Mouse (Mus musculus): Measurements from ENCODE around the gene Spice1. TPM values are rescaled to one million over a fixed set of nuclear protein-coding genes. Genes with fewer than 3 reads are reported as not detected.

Gene Spice1
- polyA plus RNA-seq, 1 experiment = 8.9 TPM

DNA sequence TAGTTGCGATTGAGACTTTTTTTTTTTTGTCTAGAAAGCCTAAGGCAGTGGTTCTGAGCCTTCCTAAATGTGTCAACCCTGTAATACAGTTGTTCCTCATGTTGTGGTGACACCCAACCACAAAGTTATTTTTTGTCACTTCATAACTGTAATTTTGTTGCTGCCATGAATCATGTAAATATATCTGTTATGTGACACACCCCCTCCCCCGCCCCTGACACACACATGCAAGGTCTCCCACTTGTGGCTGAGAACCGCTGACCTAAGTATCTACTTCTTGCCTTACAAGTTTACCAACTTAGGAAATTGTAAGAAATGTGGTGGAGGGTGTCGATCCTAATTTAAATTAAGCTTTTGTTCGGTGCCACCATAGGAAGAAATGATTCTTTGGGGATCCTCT lies 58.0 kb downstream of the Spice1 start:
- no peak for DNase-seq
- Histone ChIP-seq H3K4me1 (ENCODE audit: control insufficient read depth, insufficient read depth, low read length) (no peaks in the 10 kb centered on the region), H3K4me3 (replicated peaks; ENCODE audit: extremely low read depth, low read depth, low read length) (no peak overlapping the region)
- 85% methylated on average over 5 of the region's 5 CpGs for WGBS
- TF ChIP-seq POLR2A (IDR thresholded peaks at IDR 0.05; ENCODE audit: borderline replicate concordance, extremely low read depth, low read depth, low read length) (no peak), CTCF (IDR thresholded peaks at IDR 0.05; ENCODE audit: insufficient read depth, low read length) (no peak)

- no peak for DNase-seq
- TF ChIP-seq POLR2A (IDR thresholded peaks at IDR 0.05; ENCODE audit: borderline replicate concordance, extremely low read depth, low read depth, low read length) (no peak), CTCF (IDR thresholded peaks at IDR 0.05; ENCODE audit: insufficient read depth, low read length) (no peak)
- WGBS = 84% methylated on average over 5 of the region's 5 CpGs
These were observed 60.3 kb downstream of the Spice1 start for GRCm38 (mm10) chr16:44407211-44407610.

GRCm38 (mm10) chr16:44408290-44408689 lies 61.4 kb downstream of the Spice1 start:
- DNase-seq = no peak
- no peaks in the 10 kb centered on the region for H3K4me1 ChIP-seq (ENCODE audit: control insufficient read depth, insufficient read depth, low read length)
- no peak for TF ChIP-seq CTCF (IDR thresholded peaks at IDR 0.05; ENCODE audit: insufficient read depth, low read length)
- TF ChIP-seq POLR2A (IDR thresholded peaks at IDR 0.05; ENCODE audit: borderline replicate concordance, extremely low read depth, low read depth, low read length) = no peak
- no peak overlapping the region for H3K4me3 ChIP-seq (replicated peaks; ENCODE audit: extremely low read depth, low read depth, low read length)
- 93% methylated on average over 2 of the region's 2 CpGs for WGBS

More at GRCm38 (mm10) chr16:44407211-44407610, 60.3 kb downstream of the Spice1 start:
- no peaks in the 10 kb centered on the region for H3K4me1 ChIP-seq (ENCODE audit: control insufficient read depth, insufficient read depth, low read length)
- no peak overlapping the region for H3K4me3 ChIP-seq (replicated peaks; ENCODE audit: extremely low read depth, low read depth, low read length)

DNA sequence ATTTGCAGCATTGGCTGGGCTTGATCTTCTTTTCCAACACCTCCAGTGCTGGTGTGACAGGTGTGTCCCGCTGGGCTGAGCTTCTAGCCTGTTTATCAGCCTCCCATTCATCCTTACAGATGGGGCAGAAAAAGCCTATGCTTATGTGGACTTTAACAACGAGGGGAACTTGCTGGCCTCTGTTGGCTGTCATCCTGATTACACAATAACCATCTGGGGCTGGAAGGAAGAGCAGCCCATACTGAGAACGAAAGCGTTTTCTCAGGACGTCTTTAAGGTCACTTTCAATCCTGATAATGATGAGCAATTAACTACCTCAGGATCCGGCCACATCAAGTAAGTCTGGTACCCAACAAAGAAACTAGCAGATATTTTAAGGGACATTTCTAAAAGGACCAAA lies 63.3 kb downstream of the Spice1 start:
- no peak overlapping the region for H3K4me3 ChIP-seq (replicated peaks; ENCODE audit: extremely low read depth, low read depth, low read length)
- whole genome bisulfite sequencing = 48% methylated on average over 6 of the region's 6 CpGs
- TF ChIP-seq CTCF (IDR thresholded peaks at IDR 0.05; ENCODE audit: insufficient read depth, low read length) = no peak
- TF ChIP-seq POLR2A (IDR thresholded peaks at IDR 0.05; ENCODE audit: borderline replicate concordance, extremely low read depth, low read depth, low read length) = no peak
- no peak for DNase-seq
- H3K4me1 ChIP-seq (ENCODE audit: control insufficient read depth, insufficient read depth, low read length) = no peaks in the 10 kb centered on the region

DNA sequence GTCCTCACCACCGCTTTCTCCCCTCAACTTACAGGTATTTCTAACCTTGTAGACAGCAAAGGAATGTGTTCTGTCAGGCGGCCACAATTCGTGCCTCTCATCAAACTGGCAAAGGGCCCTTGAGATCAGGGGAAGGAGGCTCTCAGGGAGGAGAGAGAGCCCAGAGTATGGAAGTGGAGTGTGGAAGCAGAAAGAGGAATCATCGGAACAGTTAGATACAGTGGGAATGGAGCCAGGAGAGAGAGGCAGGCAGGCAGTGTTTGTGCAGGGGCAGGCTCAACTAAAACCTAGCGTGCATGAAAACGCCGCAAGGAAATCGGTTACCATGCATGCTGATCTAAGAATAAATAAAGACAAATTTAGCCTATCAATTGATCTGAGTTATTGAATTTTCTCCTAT lies 70.7 kb downstream of the Spice1 start:
- WGBS = 46% methylated on average over 8 of the region's 8 CpGs

GRCm38 (mm10) chr16:44421735-44422134 lies 74.8 kb downstream of the Spice1 start:
- no peak overlapping the region for H3K4me3 ChIP-seq (replicated peaks; ENCODE audit: extremely low read depth, low read depth, low read length)
- WGBS = 81% methylated on average over 8 of the region's 8 CpGs
- H3K4me1 ChIP-seq (ENCODE audit: control insufficient read depth, insufficient read depth, low read length) = no peaks in the 10 kb centered on the region
- no peak for TF ChIP-seq CTCF (IDR thresholded peaks at IDR 0.05; ENCODE audit: insufficient read depth, low read length)
- TF ChIP-seq POLR2A (IDR thresholded peaks at IDR 0.05; ENCODE audit: borderline replicate concordance, extremely low read depth, low read depth, low read length) = no peak
- no peak for DNase-seq

More for the DNA sequence above, 70.7 kb downstream of the Spice1 start:
- H3K4me1 ChIP-seq (ENCODE audit: control insufficient read depth, insufficient read depth, low read length) = no peaks in the 10 kb centered on the region
- TF ChIP-seq POLR2A (IDR thresholded peaks at IDR 0.05; ENCODE audit: borderline replicate concordance, extremely low read depth, low read depth, low read length) (no peak), CTCF (IDR thresholded peaks at IDR 0.05; ENCODE audit: insufficient read depth, low read length) (no peak)
- DNase-seq = no peak
- no peak overlapping the region for H3K4me3 ChIP-seq (replicated peaks; ENCODE audit: extremely low read depth, low read depth, low read length)

- Histone ChIP-seq H3K4me3 (replicated peaks; ENCODE audit: extremely low read depth, low read depth, low read length) (no peak overlapping the region), H3K4me1 (ENCODE audit: control insufficient read depth, insufficient read depth, low read length) (no peaks in the 10 kb centered on the region)
- TF ChIP-seq CTCF (IDR thresholded peaks at IDR 0.05; ENCODE audit: insufficient read depth, low read length) (no peak), POLR2A (IDR thresholded peaks at IDR 0.05; ENCODE audit: borderline replicate concordance, extremely low read depth, low read depth, low read length) (no peak)
- no peak for DNase-seq
- WGBS = 36% methylated on average over 3 of the region's 3 CpGs
These were observed 76.6 kb downstream of the Spice1 start for GRCm38 (mm10) chr16:44423499-44423898.

DNA sequence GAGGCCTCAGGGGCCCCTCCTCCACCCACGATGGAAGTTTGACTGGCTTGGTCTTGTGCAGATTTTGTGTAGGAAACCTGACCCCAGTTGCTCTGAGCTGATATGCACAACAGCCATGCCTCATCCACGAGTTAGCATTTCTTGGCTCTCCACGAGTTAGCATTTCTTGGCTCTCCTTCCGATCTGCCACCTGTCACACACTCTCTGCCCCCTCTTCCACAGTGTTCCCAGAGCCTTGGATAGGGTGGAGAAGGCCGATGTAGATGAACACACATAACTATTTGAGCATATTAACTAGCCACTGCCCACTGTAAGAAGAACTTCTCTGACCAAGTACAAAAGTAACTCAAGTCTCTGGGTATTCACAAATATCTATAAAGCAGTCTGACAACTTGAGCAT lies 81.5 kb downstream of the Spice1 start:
- 64% methylated on average over 5 of the region's 5 CpGs for WGBS
- no peaks in the 10 kb centered on the region for H3K4me1 ChIP-seq (ENCODE audit: control insufficient read depth, insufficient read depth, low read length)
- no peak for DNase-seq
- TF ChIP-seq POLR2A (IDR thresholded peaks at IDR 0.05; ENCODE audit: borderline replicate concordance, extremely low read depth, low read depth, low read length) (no peak), CTCF (IDR thresholded peaks at IDR 0.05; ENCODE audit: insufficient read depth, low read length) (no peak)
- no peak overlapping the region for H3K4me3 ChIP-seq (replicated peaks; ENCODE audit: extremely low read depth, low read depth, low read length)

DNA sequence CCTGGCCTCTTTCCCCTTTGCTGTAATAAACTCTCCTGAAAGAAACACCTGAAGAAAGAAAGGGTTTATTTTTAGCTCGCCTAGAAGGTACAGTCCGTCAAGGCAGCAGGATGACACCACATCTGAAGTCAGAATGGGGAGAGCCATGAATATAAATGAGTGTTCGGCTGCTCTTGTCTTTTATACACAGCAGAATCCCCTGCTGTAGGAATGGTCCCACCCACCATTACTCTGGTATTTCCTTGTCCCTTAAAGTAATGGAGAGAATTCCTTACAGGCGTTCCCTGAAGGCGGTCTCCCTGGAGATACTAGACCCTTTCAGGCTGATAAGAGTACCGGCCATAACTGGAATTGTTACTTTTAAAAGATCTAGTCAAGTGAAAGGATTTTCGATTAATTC lies 83.1 kb downstream of the Spice1 start:
- WGBS = 62% methylated on average over 7 of the region's 7 CpGs
- TF ChIP-seq CTCF (IDR thresholded peaks at IDR 0.05; ENCODE audit: insufficient read depth, low read length) (no peak), POLR2A (IDR thresholded peaks at IDR 0.05; ENCODE audit: borderline replicate concordance, extremely low read depth, low read depth, low read length) (no peak)
- no peak for DNase-seq
- H3K4me3 ChIP-seq (replicated peaks; ENCODE audit: extremely low read depth, low read depth, low read length) = no peak overlapping the region
- H3K4me1 ChIP-seq (ENCODE audit: control insufficient read depth, insufficient read depth, low read length) = no peaks in the 10 kb centered on the region

- DNase-seq = no peak
- 77% methylated on average over 7 of the region's 7 CpGs for WGBS
- Histone ChIP-seq H3K4me1 (ENCODE audit: control insufficient read depth, insufficient read depth, low read length) (no peaks in the 10 kb centered on the region), H3K4me3 (replicated peaks; ENCODE audit: extremely low read depth, low read depth, low read length) (no peak overlapping the region)
- TF ChIP-seq POLR2A (IDR thresholded peaks at IDR 0.05; ENCODE audit: borderline replicate concordance, extremely low read depth, low read depth, low read length) = no peak
- TF ChIP-seq CTCF (IDR thresholded peaks at IDR 0.05; ENCODE audit: insufficient read depth, low read length) = no peak
These were observed 88.0 kb downstream of the Spice1 start for GRCm38 (mm10) chr16:44434931-44435330.

Data from lung, adult 2 months (tissue).